Mouse (Mus musculus) embryonic facial prominence, embryonic 15.5 days (tissue): ENCODE results near the gene Zbtb22. TPM values are rescaled to one million over a fixed set of nuclear protein-coding genes. Genes with fewer than 3 reads are reported as not detected.

Source experiments
- ATAC-seq: fragments of 200-750 bp; cut with Nextera tagmentation; 2 replicates; pipeline ENCODE4 v1.8.0; 2017; ENCODE audit warnings: low read depth, moderate TSS enrichment; ENCODE audit not compliant: insufficient number of reproducible peaks, low FRiP score, low TSS enrichment
- H3K27ac ChIP-seq: fragments of 300-500 bp; sonication (generic); replicated peaks from 2 replicates; pipeline ENCODE4 v1.5.1; 2015; ENCODE audit warnings: mild to moderate bottlenecking, inconsistent platforms
- H3K27me3 ChIP-seq: fragments of 300-500 bp; sonication (generic); 2 replicates; pipeline ENCODE4 v1.6.1; 2015; ENCODE audit warnings: inconsistent platforms
- H3K36me3 ChIP-seq: fragments of 300-500 bp; sonication (generic); 2 replicates; pipeline ENCODE4 v1.6.1; 2015; ENCODE audit warnings: mild to moderate bottlenecking, inconsistent platforms
- H3K4me1 ChIP-seq: fragments of 300-500 bp; sonication (generic); 2 replicates; pipeline ENCODE4 v1.6.1; 2015; ENCODE audit warnings: inconsistent platforms
- H3K4me2 ChIP-seq: fragments of 300-500 bp; sonication (generic); replicated peaks from 2 replicates; pipeline ENCODE4 v1.6.1; 2015; ENCODE audit warnings: mild to moderate bottlenecking, inconsistent platforms
- H3K4me3 ChIP-seq: fragments of 300-500 bp; sonication (generic); replicated peaks from 2 replicates; pipeline ENCODE4 v1.5.1; 2015; ENCODE audit warnings: mild to moderate bottlenecking, inconsistent platforms
- H3K9ac ChIP-seq: fragments of 300-500 bp; sonication (generic); 2 replicates; pipeline ENCODE4 v1.6.1; 2015; ENCODE audit warnings: inconsistent platforms
- H3K9me3 ChIP-seq: fragments of 300-500 bp; sonication (generic); replicated peaks from 2 replicates; pipeline ENCODE4 v1.6.1; 2016; ENCODE audit warnings: inconsistent platforms
- WGBS: fragments of 180-500 bp; shearing (Covaris S2); methylation state at CpG from one replicate; pipeline ENCODE4 v1.1.7; 2015; 5-methylcytosine and 5-hydroxymethylcytosine counted together
- polyA plus RNA-seq: library from polyadenylated mRNA; unstranded; fragments of >200 nt; fragmentation: Nextera tagmentation; extraction: Ambion mirVana; gene quantifications from 2 replicates; pipeline ENCODE4 v1.2.1, GENCODE M21; 2015

Zbtb22 gene
- polyA plus RNA-seq, 1 experiment from 2014 or later: 17.8 TPM

- H3K4me1 ChIP-seq: peaks cover 22% of the 10 kb centered on the region
- H3K27ac ChIP-seq: no peak overlapping the region
- H3K9me3 ChIP-seq: no peaks in the 10 kb centered on the region
- H3K4me2 ChIP-seq: no peak overlapping the region
- no peak overlapping the region for H3K4me3 ChIP-seq
- 73% methylated on average over 17 of the region's 17 CpGs for WGBS
- no peak overlapping the region for H3K9ac ChIP-seq
- no peak for ATAC-seq
- no peaks in the 10 kb centered on the region for H3K27me3 ChIP-seq
- peaks cover 9% of the 10 kb centered on the region; the same call in 1 of the 2 replicates for H3K36me3 ChIP-seq
These were observed 10.7 kb downstream of the Zbtb22 start for GRCm38 (mm10) chr17:33926207-33926932.

GRCm38 (mm10) chr17:33928251-33928947, 12.7 kb downstream of the Zbtb22 start:
- no peak for ATAC-seq
- H3K9ac ChIP-seq: peak overlapping the region; percentile 67
- H3K36me3 ChIP-seq: peaks cover 21% of the 10 kb centered on the region
- H3K4me1 ChIP-seq: peaks cover 30% of the 10 kb centered on the region
- no peaks in the 10 kb centered on the region for H3K27me3 ChIP-seq
- peak overlapping the region; percentile 98 for H3K4me2 ChIP-seq
- H3K9me3 ChIP-seq: no peaks in the 10 kb centered on the region
- WGBS: 60% methylated on average over 21 of the region's 21 CpGs
- peak overlapping the region; percentile 78 for H3K4me3 ChIP-seq
- H3K27ac ChIP-seq: no peak overlapping the region

GRCm38 (mm10) chr17:33929371-33930279, 13.9 kb downstream of the Zbtb22 start, which contains the start of gene Rgl2:
TSS of gene Rgl2 (plus strand) at chr17:33929543.
- peaks cover 30% of the 10 kb centered on the region for H3K4me1 ChIP-seq
- ATAC-seq: peak; percentile 87
- whole genome bisulfite sequencing: under 1% methylated on average over 79 of the region's 80 CpGs
- H3K9me3 ChIP-seq: no peaks in the 10 kb centered on the region
- peak within 1 kb of the TSS; percentile 67 for H3K9ac ChIP-seq
- no peaks in the 10 kb centered on the region for H3K27me3 ChIP-seq
- peak within 1 kb of the TSS; percentile 78 for H3K4me3 ChIP-seq
- peak within 1 kb of the TSS; percentile 96 for H3K27ac ChIP-seq
- H3K36me3 ChIP-seq: peaks cover 30% of the 10 kb centered on the region
- peak within 1 kb of the TSS; percentile 98 for H3K4me2 ChIP-seq

GRCm38 (mm10) chr17:33930280-33931158, 14.8 kb downstream of the Zbtb22 start:
- Histone ChIP-seq H3K4me2 (peak overlapping the region; percentile 98), H3K27ac (peak overlapping the region; percentile 96), H3K36me3 (peaks cover 39% of the 10 kb centered on the region), H3K9me3 (no peaks in the 10 kb centered on the region), H3K27me3 (no peaks in the 10 kb centered on the region), H3K9ac (peak overlapping the region; percentile 67), H3K4me1 (peaks cover 30% of the 10 kb centered on the region), H3K4me3 (peak overlapping the region; percentile 78)
- WGBS: under 1% methylated on average over 45 of the region's 45 CpGs
- ATAC-seq: peak; percentile 4; the same call in 1 of the 2 replicates

- WGBS: 28% methylated on average over 18 of the region's 18 CpGs
These were observed 15.6 kb downstream of the Zbtb22 start for GRCm38 (mm10) chr17:33931159-33931866.

GRCm38 (mm10) chr17:33931947-33932346, 16.2 kb downstream of the Zbtb22 start:
- Histone ChIP-seq H3K4me1 (peaks cover 30% of the 10 kb centered on the region), H3K4me3 (peak overlapping the region; percentile 78; the same call in 1 of the 2 replicates), H3K36me3 (peaks cover 50% of the 10 kb centered on the region), H3K9ac (no peak overlapping the region), H3K27me3 (no peaks in the 10 kb centered on the region), H3K9me3 (no peaks in the 10 kb centered on the region), H3K4me2 (peak overlapping the region; percentile 98; the same call in 1 of the 2 replicates), H3K27ac (no peak overlapping the region)
- ATAC-seq: no peak
- 89% methylated on average over 11 of the region's 11 CpGs for WGBS

More at GRCm38 (mm10) chr17:33931159-33931866, 15.6 kb downstream of the Zbtb22 start:
- H3K9me3 ChIP-seq: no peaks in the 10 kb centered on the region
- H3K4me2 ChIP-seq: peak overlapping the region; percentile 98
- H3K27ac ChIP-seq: peak overlapping the region; percentile 96
- H3K4me1 ChIP-seq: peaks cover 30% of the 10 kb centered on the region
- H3K36me3 ChIP-seq: peaks cover 45% of the 10 kb centered on the region
- peak overlapping the region; percentile 67 for H3K9ac ChIP-seq
- H3K27me3 ChIP-seq: no peaks in the 10 kb centered on the region
- peak overlapping the region; percentile 78 for H3K4me3 ChIP-seq
- ATAC-seq: no peak

GRCm38 (mm10) chr17:33932448-33932847, 16.7 kb downstream of the Zbtb22 start:
- 72% methylated on average over 14 of the region's 14 CpGs for WGBS
- Histone ChIP-seq H3K4me2 (no peak overlapping the region), H3K4me1 (peaks cover 30% of the 10 kb centered on the region), H3K27ac (no peak overlapping the region), H3K36me3 (peaks cover 53% of the 10 kb centered on the region), H3K9me3 (no peaks in the 10 kb centered on the region), H3K4me3 (no peak overlapping the region), H3K9ac (no peak overlapping the region), H3K27me3 (no peaks in the 10 kb centered on the region)
- no peak for ATAC-seq

GRCm38 (mm10) chr17:33932970-33933369, 17.3 kb downstream of the Zbtb22 start:
- Histone ChIP-seq H3K4me1 (peaks cover 27% of the 10 kb centered on the region), H3K4me3 (no peak overlapping the region), H3K9me3 (no peaks in the 10 kb centered on the region), H3K9ac (no peak overlapping the region), H3K27ac (no peak overlapping the region), H3K4me2 (no peak overlapping the region), H3K27me3 (no peaks in the 10 kb centered on the region), H3K36me3 (peaks cover 51% of the 10 kb centered on the region)
- ATAC-seq: no peak
- 81% methylated on average over 15 of the region's 15 CpGs for WGBS

- 83% methylated on average over 21 of the region's 21 CpGs for WGBS
- no peak overlapping the region for H3K9ac ChIP-seq
- no peak overlapping the region for H3K4me3 ChIP-seq
- H3K27ac ChIP-seq: no peak overlapping the region
- no peaks in the 10 kb centered on the region for H3K9me3 ChIP-seq
- H3K36me3 ChIP-seq: peaks cover 58% of the 10 kb centered on the region
- H3K4me1 ChIP-seq: peaks cover 28% of the 10 kb centered on the region
- no peak overlapping the region for H3K4me2 ChIP-seq
- no peak for ATAC-seq
- no peaks in the 10 kb centered on the region for H3K27me3 ChIP-seq
These were observed 19.8 kb downstream of the Zbtb22 start for GRCm38 (mm10) chr17:33935422-33936055.
